Mouse (Mus musculus) thymus, adult 2 months (tissue): Measurements from ENCODE around the gene Smg1. TPM values are rescaled to one million over a fixed set of nuclear protein-coding genes. Genes with fewer than 3 reads are reported as not detected.
A peak's percentile ranks its signal among the peaks of the same experiment; 100 is the strongest.

Source experiments
- DNase-seq: peaks from one replicate; pipeline ENCODE4 v3.0.0; 2021
- H3K27ac ChIP-seq: fragments of 200-500 bp; 2 replicates; pipeline ENCODE4 v1.5.1; 2012; ENCODE audit warnings: low read length, control low read depth; ENCODE audit not compliant: control insufficient read depth, insufficient read depth
- H3K27me3 ChIP-seq: fragments of 200-500 bp; 2 replicates; pipeline ENCODE4 v1.6.1; 2012; ENCODE audit warnings: mild to moderate bottlenecking, low read length, moderate library complexity, mixed read lengths; ENCODE audit not compliant: control insufficient read depth, insufficient read depth
- H3K36me3 ChIP-seq: fragments of 200-500 bp; 2 replicates; pipeline ENCODE4 v1.6.1; 2012; ENCODE audit warnings: mild to moderate bottlenecking, low read length, moderate library complexity; ENCODE audit not compliant: control insufficient read depth, insufficient read depth
- H3K4me1 ChIP-seq: fragments of 200-500 bp; replicated peaks from 2 replicates; pipeline ENCODE4 v1.6.1; 2012; ENCODE audit warnings: low read length; ENCODE audit not compliant: control insufficient read depth, insufficient read depth
- H3K4me3 ChIP-seq: fragments of 200-500 bp; 2 replicates; pipeline ENCODE4 v1.5.1; 2012; ENCODE audit warnings: mild to moderate bottlenecking, low read length, control low read depth, moderate library complexity; ENCODE audit not compliant: control insufficient read depth, insufficient read depth
- CTCF ChIP-seq: fragments of 200-500 bp; IDR thresholded peaks from 2 replicates; pipeline ENCODE4 v1.5.1; 2012; ENCODE audit warnings: mild to moderate bottlenecking, control low read depth, low read length, moderate library complexity, borderline replicate concordance; ENCODE audit not compliant: control insufficient read depth, poor library complexity, insufficient read depth; ENCODE audit errors: extremely low read depth
- POLR2A ChIP-seq: fragments of 200-500 bp; IDR thresholded peaks from 2 replicates; pipeline ENCODE4 v1.6.1; 2012; ENCODE audit warnings: mild to moderate bottlenecking, low read length, control low read depth, moderate library complexity; ENCODE audit not compliant: control insufficient read depth, poor library complexity, insufficient read depth; ENCODE audit errors: extremely low read depth
- WGBS: fragments of 180-500 bp; shearing (Covaris S2); methylation state at CpG from one replicate; pipeline ENCODE4 v1.1.7; 2018; 5-methylcytosine and 5-hydroxymethylcytosine counted together
- polyA plus RNA-seq: library from polyadenylated mRNA; depleted of rRNA; stranded (reverse); fragments of >200 nt; gene quantifications from 2 replicates; pipeline ENCODE4 v1.2.3, GENCODE M21; 2012

Gene Smg1
- polyA plus RNA-seq, 1 experiment = 83.7 TPM

DNA sequence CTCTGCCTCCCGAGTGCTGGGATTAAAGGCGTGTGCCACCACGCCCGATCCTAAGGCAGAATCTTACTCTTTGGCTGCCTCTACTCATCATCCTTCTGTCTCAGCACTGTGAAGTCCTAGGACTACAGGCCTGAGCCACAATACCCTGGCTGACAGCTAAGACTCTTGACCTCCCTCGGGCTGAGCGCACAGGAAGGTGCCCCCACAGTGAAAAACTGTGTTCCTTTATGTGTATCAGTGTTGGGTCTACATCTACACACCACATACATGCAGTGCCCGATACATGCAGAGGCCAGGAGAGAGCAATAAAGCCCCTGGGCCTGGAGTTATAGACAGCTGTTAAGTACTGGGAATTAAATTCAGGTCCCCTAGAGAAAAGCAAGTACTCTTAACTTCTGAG lies 121.2 kb downstream of the Smg1 start:
- no peak for DNase-seq
- Histone ChIP-seq H3K27ac (no peak overlapping the region), H3K36me3 (peaks cover 76% of the 10 kb centered on the region), H3K4me3 (no peak overlapping the region), H3K27me3 (no peaks in the 10 kb centered on the region), H3K4me1 (peaks cover 26% of the 10 kb centered on the region)
- WGBS = 96% methylated on average over 7 of the region's 7 CpGs
- TF ChIP-seq CTCF = no peak
- no peak for TF ChIP-seq POLR2A

- WGBS = 94% methylated on average over 1 of the region's 1 CpGs
Measured at GRCm38 (mm10) chr7:118120654-118121053, 122.8 kb downstream of the Smg1 start.

DNA sequence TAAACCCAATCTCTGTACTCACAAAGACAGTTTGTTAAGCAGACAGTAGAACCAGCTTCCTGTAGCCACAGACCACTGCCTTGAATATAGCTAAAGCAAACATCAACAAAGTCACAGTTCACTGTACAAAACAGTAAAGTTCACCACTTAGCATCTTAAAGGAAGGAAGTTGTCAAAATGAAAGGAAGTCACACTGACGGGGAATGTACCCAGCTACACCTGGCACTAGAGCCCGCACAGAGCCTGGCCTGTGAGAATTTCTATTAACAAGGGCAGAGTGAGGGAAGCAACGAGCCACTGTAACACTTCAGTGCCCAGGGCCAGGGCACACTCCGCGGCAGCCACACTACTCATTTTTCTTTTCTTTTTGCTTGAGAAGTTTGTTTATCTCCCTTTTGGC lies 123.5 kb downstream of the Smg1 start:
- 12% methylated on average over 5 of the region's 5 CpGs for WGBS
- Histone ChIP-seq H3K36me3 (peaks cover 59% of the 10 kb centered on the region), H3K4me1 (peaks cover 26% of the 10 kb centered on the region), H3K4me3 (no peak overlapping the region), H3K27ac (peak overlapping the region; percentile 90), H3K27me3 (no peaks in the 10 kb centered on the region)
- peak; percentile 28 for DNase-seq
- TF ChIP-seq CTCF (no peak), POLR2A (no peak)

More at GRCm38 (mm10) chr7:118120654-118121053, 122.8 kb downstream of the Smg1 start:
- no peak for DNase-seq
- TF ChIP-seq CTCF = no peak
- TF ChIP-seq POLR2A = no peak
- Histone ChIP-seq H3K36me3 (peaks cover 60% of the 10 kb centered on the region), H3K27me3 (no peaks in the 10 kb centered on the region), H3K27ac (peak overlapping the region; percentile 90), H3K4me1 (peaks cover 22% of the 10 kb centered on the region), H3K4me3 (no peak overlapping the region)

DNA sequence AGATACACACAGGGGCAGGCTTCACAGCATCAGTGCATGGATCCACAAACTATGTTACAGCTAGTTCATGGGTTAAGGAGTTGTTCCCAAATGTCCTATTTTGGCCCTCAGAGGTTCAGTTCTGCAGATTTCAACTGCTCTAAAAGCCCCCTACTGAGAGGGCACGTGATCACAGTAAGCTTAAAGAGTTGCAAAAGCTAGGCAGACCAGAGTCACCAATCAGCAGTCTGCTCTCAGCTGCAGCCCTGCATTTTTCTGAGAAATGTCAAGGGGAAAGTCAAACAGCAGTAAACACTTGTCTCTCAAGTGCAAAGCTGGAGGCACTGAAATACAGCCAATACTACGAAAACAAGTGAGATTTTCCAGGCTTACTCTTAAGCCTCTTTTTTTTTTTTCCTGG lies 124.3 kb downstream of the Smg1 start:
- 72% methylated on average over 2 of the region's 2 CpGs for WGBS
- DNase-seq = no peak
- Histone ChIP-seq H3K27ac (peak overlapping the region; percentile 78), H3K4me1 (peaks cover 27% of the 10 kb centered on the region), H3K27me3 (no peaks in the 10 kb centered on the region), H3K36me3 (peaks cover 59% of the 10 kb centered on the region), H3K4me3 (no peak overlapping the region)
- TF ChIP-seq CTCF (no peak), POLR2A (no peak)

GRCm38 (mm10) chr7:118118426-118118825 lies 125.0 kb downstream of the Smg1 start:
- no peak overlapping the region for H3K4me3 ChIP-seq
- H3K36me3 ChIP-seq = peaks cover 57% of the 10 kb centered on the region
- H3K27me3 ChIP-seq = no peaks in the 10 kb centered on the region
- TF ChIP-seq POLR2A (no peak), CTCF (no peak)
- peaks cover 27% of the 10 kb centered on the region for H3K4me1 ChIP-seq
- H3K27ac ChIP-seq = no peak overlapping the region
- DNase-seq = no peak
- 81% methylated on average over 3 of the region's 3 CpGs for WGBS

GRCm38 (mm10) chr7:118117539-118118210 lies 125.8 kb downstream of the Smg1 start:
- no peak for DNase-seq

More at GRCm38 (mm10) chr7:118117539-118118210, 125.8 kb downstream of the Smg1 start:
- no peaks in the 10 kb centered on the region for H3K27me3 ChIP-seq
- no peak overlapping the region for H3K4me3 ChIP-seq
- H3K36me3 ChIP-seq = peaks cover 60% of the 10 kb centered on the region
- TF ChIP-seq CTCF (no peak), POLR2A (no peak)
- peaks cover 27% of the 10 kb centered on the region for H3K4me1 ChIP-seq
- WGBS = 57% methylated on average over 4 of the region's 4 CpGs
- H3K27ac ChIP-seq = no peak overlapping the region
